Mouse (Mus musculus): ENCODE data around the gene Uck2.

DNA sequence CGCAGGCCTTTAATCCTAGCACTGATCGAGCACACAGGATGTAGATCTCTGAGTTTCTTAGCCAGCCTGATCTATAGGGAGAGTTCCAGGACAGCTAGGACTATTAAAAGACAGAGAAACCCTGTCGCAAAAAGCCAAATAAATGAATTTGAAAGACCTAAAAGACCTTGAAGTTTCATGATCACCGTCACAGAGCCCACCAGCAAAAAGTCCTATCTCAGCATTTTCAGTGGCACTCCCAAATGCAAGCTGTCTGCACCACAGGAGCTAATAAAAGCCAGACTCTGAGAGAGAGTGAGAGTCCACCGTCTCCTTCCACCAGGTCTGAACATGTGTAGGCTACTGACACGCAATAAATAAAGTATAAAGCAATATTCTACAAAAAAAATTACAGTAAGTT, 6.7 kb downstream of the Uck2 start:
- no peak for TF ChIP-seq CTCF (IDR thresholded peaks at IDR 0.05; ENCODE audit: control insufficient read depth, insufficient read depth, insufficient replicate concordance, low read depth, low read length)
- no peak for TF ChIP-seq POLR2A (IDR thresholded peaks at IDR 0.05; ENCODE audit: control insufficient read depth, low read depth, low read length)
